Mouse (Mus musculus) embryonic facial prominence, embryonic 15.5 days (tissue): ENCODE results near the gene Cep104. TPM values are rescaled to one million over a fixed set of nuclear protein-coding genes. Genes with fewer than 3 reads are reported as not detected.

Experiments
- ATAC-seq: fragments of 200-750 bp; cut with Nextera tagmentation; 2 replicates; pipeline ENCODE4 v1.8.0; 2017; ENCODE audit warnings: low read depth, moderate TSS enrichment; ENCODE audit not compliant: insufficient number of reproducible peaks, low FRiP score, low TSS enrichment
- H3K27ac ChIP-seq: fragments of 300-500 bp; sonication (generic); replicated peaks from 2 replicates; pipeline ENCODE4 v1.5.1; 2015; ENCODE audit warnings: mild to moderate bottlenecking, inconsistent platforms
- H3K27me3 ChIP-seq: fragments of 300-500 bp; sonication (generic); 2 replicates; pipeline ENCODE4 v1.6.1; 2015; ENCODE audit warnings: inconsistent platforms
- H3K36me3 ChIP-seq: fragments of 300-500 bp; sonication (generic); 2 replicates; pipeline ENCODE4 v1.6.1; 2015; ENCODE audit warnings: mild to moderate bottlenecking, inconsistent platforms
- H3K4me1 ChIP-seq: fragments of 300-500 bp; sonication (generic); 2 replicates; pipeline ENCODE4 v1.6.1; 2015; ENCODE audit warnings: inconsistent platforms
- H3K4me2 ChIP-seq: fragments of 300-500 bp; sonication (generic); replicated peaks from 2 replicates; pipeline ENCODE4 v1.6.1; 2015; ENCODE audit warnings: mild to moderate bottlenecking, inconsistent platforms
- H3K4me3 ChIP-seq: fragments of 300-500 bp; sonication (generic); replicated peaks from 2 replicates; pipeline ENCODE4 v1.5.1; 2015; ENCODE audit warnings: mild to moderate bottlenecking, inconsistent platforms
- H3K9ac ChIP-seq: fragments of 300-500 bp; sonication (generic); 2 replicates; pipeline ENCODE4 v1.6.1; 2015; ENCODE audit warnings: inconsistent platforms
- H3K9me3 ChIP-seq: fragments of 300-500 bp; sonication (generic); replicated peaks from 2 replicates; pipeline ENCODE4 v1.6.1; 2016; ENCODE audit warnings: inconsistent platforms
- WGBS: fragments of 180-500 bp; shearing (Covaris S2); methylation state at CpG from one replicate; pipeline ENCODE4 v1.1.7; 2015; 5-methylcytosine and 5-hydroxymethylcytosine counted together
- polyA plus RNA-seq: library from polyadenylated mRNA; unstranded; fragments of >200 nt; fragmentation: Nextera tagmentation; extraction: Ambion mirVana; gene quantifications from 2 replicates; pipeline ENCODE4 v1.2.1, GENCODE M21; 2015

Cep104 gene
- polyA plus RNA-seq, 1 experiment from 2014 or later: 14.9 TPM

DNA sequence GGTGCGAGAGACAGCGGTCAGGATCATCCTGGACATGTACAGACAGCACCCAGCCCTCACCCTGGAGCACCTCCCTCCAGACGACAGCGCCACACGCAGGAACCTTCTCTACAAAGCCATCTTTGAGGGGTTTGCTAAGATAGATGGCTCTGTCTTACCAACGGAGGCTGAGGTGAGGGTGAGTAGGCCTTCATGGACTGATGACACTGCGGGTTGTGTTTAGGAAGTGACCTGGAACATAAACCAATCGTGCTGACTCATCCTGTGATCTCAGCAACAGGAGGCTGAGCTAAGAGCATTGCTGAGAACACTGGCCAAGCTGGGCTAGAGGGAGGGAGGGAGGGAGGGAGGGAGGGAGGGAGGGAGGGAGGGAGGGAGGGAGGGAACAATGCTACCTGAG lies 18.5 kb downstream of the Cep104 start:
- no peak overlapping the region for H3K9ac ChIP-seq
- peaks cover 89% of the 10 kb centered on the region for H3K36me3 ChIP-seq
- ATAC-seq: no peak
- no peak overlapping the region for H3K4me3 ChIP-seq
- H3K9me3 ChIP-seq: no peaks in the 10 kb centered on the region
- no peak overlapping the region for H3K27ac ChIP-seq
- no peak overlapping the region for H3K4me2 ChIP-seq
- H3K4me1 ChIP-seq: no peaks in the 10 kb centered on the region
- WGBS: 83% methylated on average over 8 of the region's 8 CpGs
- H3K27me3 ChIP-seq: no peaks in the 10 kb centered on the region

DNA sequence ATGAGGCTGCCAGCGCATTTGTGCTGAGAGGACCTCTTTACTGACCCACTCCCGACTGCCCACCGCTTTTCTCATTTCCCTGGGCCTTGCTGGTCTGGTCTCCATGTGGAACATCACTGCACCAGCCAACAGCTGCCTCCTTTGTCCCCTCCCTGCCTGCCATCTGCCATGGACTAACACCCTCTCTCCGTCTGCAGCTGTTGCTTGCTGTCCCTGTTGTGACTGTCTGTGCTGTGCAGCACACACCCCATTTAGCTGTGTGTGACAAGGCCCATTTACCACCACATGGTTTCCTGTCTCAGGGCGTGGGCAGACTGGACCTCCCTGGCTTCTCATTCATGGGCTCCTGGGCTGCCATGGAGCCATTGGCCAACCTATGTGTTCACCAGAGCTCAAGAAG lies 30.5 kb downstream of the Cep104 start:
- Histone ChIP-seq H3K4me3 (no peak overlapping the region), H3K27me3 (no peaks in the 10 kb centered on the region), H3K27ac (no peak overlapping the region), H3K9ac (no peak overlapping the region), H3K4me2 (no peak overlapping the region), H3K36me3 (peaks cover 54% of the 10 kb centered on the region), H3K9me3 (no peaks in the 10 kb centered on the region), H3K4me1 (no peaks in the 10 kb centered on the region)
- WGBS: 86% methylated on average over 5 of the region's 5 CpGs
- peak; percentile 56; the same call in 1 of the 2 replicates for ATAC-seq

DNA sequence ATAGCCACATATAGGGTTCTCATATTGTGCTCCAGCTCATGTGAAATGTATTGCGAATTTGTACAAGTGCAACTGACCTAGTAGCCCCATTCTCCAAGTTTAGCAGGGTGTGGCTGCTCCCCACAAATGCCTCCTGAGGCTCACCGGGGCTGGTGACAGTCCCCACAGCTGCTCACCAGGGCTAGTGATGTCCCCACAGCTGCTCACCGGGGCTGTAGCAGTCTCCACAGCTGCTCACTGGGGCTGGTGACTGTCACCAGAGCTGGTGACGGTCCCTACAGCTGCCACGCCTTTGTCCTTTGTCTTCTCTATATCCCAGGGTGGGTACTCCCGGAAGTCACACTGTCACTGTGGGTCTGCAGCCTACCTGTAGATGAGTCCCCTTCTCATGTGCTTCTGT lies 31.3 kb downstream of the Cep104 start:
- no peak overlapping the region for H3K27ac ChIP-seq
- H3K27me3 ChIP-seq: no peaks in the 10 kb centered on the region
- H3K9ac ChIP-seq: no peak overlapping the region
- no peak for ATAC-seq
- H3K4me2 ChIP-seq: no peak overlapping the region
- H3K4me3 ChIP-seq: no peak overlapping the region
- H3K4me1 ChIP-seq: peaks cover 5% of the 10 kb centered on the region; the same call in 1 of the 2 replicates
- H3K9me3 ChIP-seq: no peaks in the 10 kb centered on the region
- peaks cover 54% of the 10 kb centered on the region for H3K36me3 ChIP-seq
- WGBS: 85% methylated on average over 6 of the region's 6 CpGs

DNA sequence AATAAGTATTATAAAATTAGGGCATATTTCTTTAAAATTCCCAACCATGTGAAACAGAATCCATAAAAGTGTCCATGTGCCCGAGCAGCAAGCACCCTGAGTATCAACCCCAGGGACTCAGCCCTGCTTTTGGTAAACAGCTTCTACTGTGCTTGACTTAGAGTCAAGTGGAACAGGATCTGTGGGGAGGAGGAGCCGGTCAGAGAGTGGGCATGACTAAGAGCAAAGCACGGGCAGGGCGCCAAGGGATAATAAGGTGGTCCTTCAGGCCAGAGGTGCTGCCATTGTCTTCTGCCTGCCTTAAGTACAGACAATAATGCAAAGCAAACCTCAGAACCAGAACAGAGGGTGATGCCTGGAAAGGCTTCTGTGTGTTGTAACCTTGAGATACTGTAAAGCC lies 32.8 kb downstream of the Cep104 start:
- Histone ChIP-seq H3K36me3 (peaks cover 44% of the 10 kb centered on the region), H3K27me3 (no peaks in the 10 kb centered on the region), H3K4me1 (peaks cover 11% of the 10 kb centered on the region), H3K9me3 (no peaks in the 10 kb centered on the region), H3K27ac (no peak overlapping the region), H3K9ac (no peak overlapping the region), H3K4me3 (no peak overlapping the region), H3K4me2 (no peak overlapping the region)
- 74% methylated on average over 4 of the region's 4 CpGs for WGBS
- no peak for ATAC-seq

DNA sequence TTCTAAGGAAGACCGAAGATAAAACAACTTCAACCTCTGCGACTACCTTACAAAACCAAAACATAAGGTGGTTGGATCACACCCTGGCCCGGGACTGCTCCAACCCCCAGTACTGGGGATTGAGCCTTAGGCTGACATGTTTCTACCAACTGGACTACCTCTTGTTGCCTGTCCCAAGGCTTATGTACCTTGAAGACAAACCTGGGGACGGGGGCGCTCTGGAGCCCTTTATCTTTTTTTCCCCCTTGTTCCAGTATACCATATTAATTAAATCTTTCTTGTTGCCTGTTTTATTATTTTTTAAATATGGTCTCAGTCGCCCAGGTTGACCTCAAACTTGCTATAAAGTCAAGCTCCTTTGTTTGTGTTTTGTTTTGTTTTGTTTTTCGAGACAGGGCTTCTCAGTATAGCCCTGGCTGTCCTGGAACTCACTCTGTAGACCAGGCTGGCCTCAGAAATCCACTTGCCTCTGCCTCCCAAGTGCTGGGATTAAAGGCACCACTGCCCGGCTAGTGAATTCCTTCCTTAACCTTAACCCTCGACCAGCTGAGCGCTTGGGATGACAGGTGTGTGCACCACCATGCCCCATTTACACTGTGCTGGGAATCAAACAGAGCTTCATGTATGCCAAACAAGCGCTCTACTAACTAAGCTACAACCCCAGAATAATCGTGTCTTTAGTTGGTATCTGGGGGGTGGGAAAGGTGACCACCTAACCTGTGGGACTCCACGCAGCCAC lies 36.1 kb downstream of the Cep104 start:
- WGBS: 26% methylated on average over 13 of the region's 13 CpGs
- peaks cover 26% of the 10 kb centered on the region for H3K4me1 ChIP-seq
- H3K4me2 ChIP-seq: peak overlapping the region; percentile 97
- H3K9me3 ChIP-seq: no peaks in the 10 kb centered on the region
- peaks cover 35% of the 10 kb centered on the region for H3K36me3 ChIP-seq
- peak overlapping the region; percentile 96 for H3K9ac ChIP-seq
- ATAC-seq: peak; percentile 8
- H3K27ac ChIP-seq: no peak overlapping the region; the same call in 1 of the 2 replicates
- no peaks in the 10 kb centered on the region for H3K27me3 ChIP-seq
- H3K4me3 ChIP-seq: peak overlapping the region; percentile 99

DNA sequence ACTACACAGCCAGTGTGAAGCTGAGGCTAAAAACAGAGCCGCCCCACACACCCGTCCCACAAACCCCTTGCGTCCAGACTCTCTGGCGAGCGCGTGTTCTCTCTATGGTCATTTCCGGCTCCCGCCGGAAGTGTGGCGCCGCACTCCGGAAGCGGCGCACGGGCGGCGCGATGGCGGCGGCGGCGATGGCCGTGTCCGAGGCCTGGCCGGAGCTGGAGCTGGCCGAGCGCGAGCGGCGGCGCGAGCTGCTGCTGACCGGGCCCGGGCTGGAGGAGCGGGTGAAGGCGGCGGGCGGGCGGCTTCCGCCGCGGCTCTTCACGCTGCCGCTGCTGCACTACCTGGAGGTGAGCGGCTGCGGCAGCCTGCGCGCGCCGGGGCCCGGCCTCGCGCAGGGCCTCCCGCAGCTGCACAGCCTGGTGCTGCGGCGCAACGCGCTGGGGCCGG lies 36.7 kb downstream of the Cep104 start, which contains the start of gene Lrrc47:
Gene Lrrc47, plus strand, starts transcription at position 86 of the 444 bp plus-strand sequence.
- WGBS: under 1% methylated on average over 57 of the region's 59 CpGs
- peak; percentile 86 for ATAC-seq
- Histone ChIP-seq H3K9ac (peak within 1 kb of the TSS; percentile 96), H3K4me2 (peak within 1 kb of the TSS; percentile 97), H3K36me3 (peaks cover 35% of the 10 kb centered on the region), H3K4me1 (peaks cover 26% of the 10 kb centered on the region), H3K27ac (peak within 1 kb of the TSS; percentile 51; the same call in 1 of the 2 replicates), H3K4me3 (peak within 1 kb of the TSS; percentile 99), H3K9me3 (no peaks in the 10 kb centered on the region), H3K27me3 (no peaks in the 10 kb centered on the region)

DNA sequence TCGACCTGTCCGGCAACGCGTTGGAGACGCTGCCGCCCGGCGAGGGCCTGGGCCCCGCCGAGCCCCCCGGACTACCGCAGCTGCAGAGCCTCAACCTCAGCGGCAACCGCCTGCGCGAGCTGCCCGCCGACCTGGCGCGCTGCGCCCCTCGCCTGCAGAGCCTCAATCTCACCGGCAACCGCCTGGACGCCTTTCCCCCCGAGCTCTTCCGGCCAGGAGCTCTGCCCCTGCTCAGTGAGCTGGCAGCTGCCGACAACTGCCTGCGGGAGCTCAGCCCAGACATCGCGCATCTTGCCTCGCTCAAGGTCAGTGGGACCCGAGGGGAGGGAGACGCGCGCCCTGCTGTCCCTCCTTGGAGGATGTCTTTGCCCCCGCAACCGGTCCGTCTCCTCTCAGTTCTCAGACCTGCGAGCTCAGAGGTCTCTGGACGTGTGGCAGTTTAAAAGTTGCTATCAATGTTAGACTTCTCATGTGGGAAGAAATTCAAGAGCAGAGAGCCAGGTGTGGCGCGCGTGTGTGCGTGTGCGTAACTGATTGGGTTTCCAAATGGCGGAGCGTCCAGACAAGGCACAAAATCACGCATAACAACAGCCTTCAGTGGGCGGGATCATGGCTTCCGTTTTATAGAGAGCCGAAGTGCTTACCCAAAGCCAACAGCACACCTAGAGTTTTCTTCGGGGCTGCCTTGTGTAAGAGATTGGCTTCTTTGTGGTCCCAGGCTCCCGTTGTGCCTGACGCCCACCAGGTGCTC lies 37.3 kb downstream of the Cep104 start:
- ATAC-seq: no peak
- H3K27ac ChIP-seq: peak overlapping the region; percentile 51; the same call in 1 of the 2 replicates
- peaks cover 35% of the 10 kb centered on the region for H3K36me3 ChIP-seq
- H3K9ac ChIP-seq: peak overlapping the region; percentile 96
- H3K9me3 ChIP-seq: no peaks in the 10 kb centered on the region
- H3K4me2 ChIP-seq: peak overlapping the region; percentile 97
- 1% methylated on average over 55 of the region's 55 CpGs for WGBS
- H3K4me1 ChIP-seq: peaks cover 26% of the 10 kb centered on the region
- H3K4me3 ChIP-seq: peak overlapping the region; percentile 99
- no peaks in the 10 kb centered on the region for H3K27me3 ChIP-seq

DNA sequence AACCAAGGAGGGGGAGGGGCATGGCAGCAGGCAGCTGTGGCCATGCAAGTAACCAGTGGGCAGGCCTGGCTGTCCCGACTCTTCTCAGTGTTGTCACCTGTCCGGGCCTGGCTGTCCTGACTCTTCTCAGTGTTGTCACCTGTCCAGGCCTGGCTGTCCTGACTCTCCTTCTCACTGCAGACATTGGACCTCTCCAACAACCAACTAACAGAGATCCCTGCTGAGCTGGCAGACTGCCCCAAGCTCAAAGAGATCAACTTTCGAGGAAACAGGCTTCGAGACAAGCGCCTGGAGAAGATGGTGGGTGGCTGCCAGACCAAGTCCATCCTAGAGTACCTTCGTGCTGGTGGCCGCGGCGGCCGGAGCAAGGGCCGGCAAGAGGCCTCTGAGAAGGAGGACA lies 40.5 kb downstream of the Cep104 start:
- Histone ChIP-seq H3K36me3 (peaks cover 64% of the 10 kb centered on the region), H3K4me1 (peaks cover 26% of the 10 kb centered on the region), H3K4me3 (no peak overlapping the region), H3K9ac (no peak overlapping the region), H3K27ac (no peak overlapping the region), H3K27me3 (no peaks in the 10 kb centered on the region), H3K4me2 (no peak overlapping the region), H3K9me3 (no peaks in the 10 kb centered on the region)
- ATAC-seq: no peak
- WGBS: 89% methylated on average over 11 of the region's 11 CpGs

DNA sequence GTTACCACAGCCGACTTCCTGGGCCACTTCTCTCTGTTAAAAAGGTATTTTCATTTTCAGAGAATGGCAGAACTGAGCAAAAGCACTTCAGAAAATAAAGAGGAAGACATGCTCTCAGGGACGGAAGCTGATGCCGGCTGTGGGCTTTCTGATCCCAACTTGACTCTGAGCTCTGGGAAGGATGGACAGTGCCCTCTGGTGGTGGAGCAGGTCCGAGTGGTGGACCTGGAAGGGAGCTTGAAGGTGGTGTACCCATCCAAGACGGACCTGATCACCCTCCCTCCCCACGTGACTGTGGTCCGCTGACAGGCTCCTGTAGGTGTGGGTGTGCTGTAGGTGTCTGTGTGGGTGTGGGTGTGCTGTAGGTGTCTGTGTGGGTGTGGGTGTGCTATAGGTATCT lies 44.6 kb downstream of the Cep104 start:
- Histone ChIP-seq H3K36me3 (peaks cover 80% of the 10 kb centered on the region), H3K27ac (no peak overlapping the region), H3K4me3 (no peak overlapping the region), H3K9ac (no peak overlapping the region), H3K9me3 (no peaks in the 10 kb centered on the region), H3K4me2 (no peak overlapping the region), H3K27me3 (no peaks in the 10 kb centered on the region), H3K4me1 (peaks cover 15% of the 10 kb centered on the region; the same call in 1 of the 2 replicates)
- 71% methylated on average over 7 of the region's 7 CpGs for WGBS
- ATAC-seq: no peak

DNA sequence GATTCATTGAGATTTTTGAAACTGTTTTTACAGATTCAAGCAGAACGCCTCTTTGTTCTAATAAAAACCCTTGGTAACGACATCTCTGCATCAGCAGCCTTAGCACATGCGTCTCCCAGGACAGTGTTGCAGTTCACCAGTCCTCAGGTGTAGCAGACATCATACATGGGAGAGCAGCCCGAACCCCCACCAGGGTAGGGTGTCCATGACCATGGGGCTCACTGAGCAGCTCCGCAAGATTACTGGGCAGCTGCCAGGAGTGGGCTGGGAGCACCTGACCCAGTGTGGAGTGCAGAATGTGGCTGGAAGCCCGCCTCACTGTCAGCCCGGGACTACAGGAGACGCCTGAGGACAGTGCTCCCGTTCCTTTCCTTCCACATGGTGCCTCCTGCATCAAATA lies 46.4 kb downstream of the Cep104 start:
- Histone ChIP-seq H3K4me2 (no peak overlapping the region), H3K9ac (no peak overlapping the region), H3K9me3 (no peaks in the 10 kb centered on the region), H3K27ac (no peak overlapping the region), H3K27me3 (peaks cover 8% of the 10 kb centered on the region; the same call in 1 of the 2 replicates), H3K36me3 (peaks cover 61% of the 10 kb centered on the region), H3K4me3 (no peak overlapping the region), H3K4me1 (peaks cover 33% of the 10 kb centered on the region)
- ATAC-seq: no peak
- WGBS: 86% methylated on average over 9 of the region's 9 CpGs

DNA sequence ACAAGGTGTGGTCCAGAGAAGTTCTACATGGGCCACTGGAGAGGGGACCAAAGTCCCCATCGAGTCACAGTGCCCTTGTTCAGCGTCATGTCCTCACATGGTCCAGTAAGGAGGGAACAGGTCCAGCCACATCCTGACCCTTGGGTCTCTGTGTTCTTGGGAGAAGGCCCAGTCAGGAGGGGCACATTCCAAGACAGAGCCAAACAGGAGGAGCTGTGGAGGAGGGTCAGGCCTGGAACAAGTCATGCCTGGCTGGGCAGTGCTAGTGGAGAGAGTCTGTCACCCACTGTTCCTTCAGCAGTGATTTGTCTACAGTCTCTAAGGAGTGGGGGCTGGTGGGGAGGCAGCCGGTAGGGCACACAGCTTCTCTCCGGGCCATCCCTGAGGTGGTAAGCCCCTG lies 47.4 kb downstream of the Cep104 start:
- H3K9me3 ChIP-seq: no peaks in the 10 kb centered on the region
- WGBS: 75% methylated on average over 4 of the region's 4 CpGs
- peaks cover 11% of the 10 kb centered on the region; the same call in 1 of the 2 replicates for H3K27me3 ChIP-seq
- H3K27ac ChIP-seq: no peak overlapping the region
- H3K36me3 ChIP-seq: peaks cover 52% of the 10 kb centered on the region
- ATAC-seq: no peak
- peaks cover 43% of the 10 kb centered on the region for H3K4me1 ChIP-seq
- no peak overlapping the region for H3K4me2 ChIP-seq
- no peak overlapping the region for H3K9ac ChIP-seq
- H3K4me3 ChIP-seq: no peak overlapping the region
